Mouse (Mus musculus): Measurements from ENCODE around the gene Dcxr.

DNA sequence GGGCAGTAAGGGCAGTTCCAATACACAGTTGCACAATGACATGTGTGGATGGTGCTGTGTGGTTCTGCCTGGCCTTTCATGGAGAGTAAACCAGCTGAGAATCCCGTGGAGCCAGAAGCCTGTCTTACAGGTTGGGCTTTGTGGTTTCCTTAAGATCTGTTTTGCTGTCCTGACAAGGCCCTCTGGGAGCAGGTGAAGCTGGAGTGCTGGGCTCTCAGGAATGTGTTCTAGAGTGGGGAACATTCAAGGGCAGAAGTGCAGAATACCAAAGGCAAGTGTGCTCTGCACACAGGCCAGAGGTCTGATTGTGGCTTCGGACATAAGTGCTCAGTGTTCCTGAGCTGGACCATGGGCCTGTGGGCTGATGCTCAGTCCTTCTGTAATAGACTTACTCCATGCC is 42.4 kb downstream of the Dcxr start:
- TF ChIP-seq ZNF384 (IDR thresholded peaks at IDR 0.05; ENCODE audit: low read depth, low read length) (no peak), HCFC1 (IDR thresholded peaks at IDR 0.05; ENCODE audit: borderline replicate concordance, insufficient read depth, low read length) (no peak)
